Mouse (Mus musculus) urinary bladder, postnatal 14 days (tissue): ENCODE measurements around the gene Uchl4.
"Not testable (repeated sequence)": the region's sequence is repeated elsewhere in the genome, so short reads cannot be mapped to it uniquely, and the experiment has no call there.

Experiments used
- DNase-seq: peaks from one replicate; pipeline ENCODE4 v3.0.0; 2021; ENCODE audit warnings: low spot score

The Uchl4 gene

GRCm38 (mm10) chr9:64231171-64231570 lies 3.8 kb upstream of the Uchl4 start:
- no peak for DNase-seq

GRCm38 (mm10) chr9:64231674-64232073 lies 3.3 kb upstream of the Uchl4 start:
- no peak for DNase-seq

- peak; percentile 28 for DNase-seq
Observed at GRCm38 (mm10) chr9:64232257-64232957, 2.6 kb upstream of the Uchl4 start.

GRCm38 (mm10) chr9:64233656-64234055 lies 1.3 kb upstream of the Uchl4 start:
- no peak for DNase-seq

- DNase-seq, result no peak
Observed at GRCm38 (mm10) chr9:64236056-64236455, 1.1 kb downstream of the Uchl4 start.

GRCm38 (mm10) chr9:64240116-64240515 lies 5.1 kb downstream of the Uchl4 start:
- no peak for DNase-seq

- no peak for DNase-seq
Observed at GRCm38 (mm10) chr9:64240681-64241080, 5.7 kb downstream of the Uchl4 start.

GRCm38 (mm10) chr9:64242381-64242831 lies 7.4 kb downstream of the Uchl4 start:
- no peak for DNase-seq

GRCm38 (mm10) chr9:64249371-64249770 lies 14.4 kb downstream of the Uchl4 start:
- no peak for DNase-seq

- DNase-seq, result no peak
Observed at GRCm38 (mm10) chr9:64250111-64250730, 15.2 kb downstream of the Uchl4 start.

GRCm38 (mm10) chr9:64252591-64253020 lies 17.6 kb downstream of the Uchl4 start:
- DNase-seq, result peak; percentile 20

- peak; percentile 100 for DNase-seq
Observed at GRCm38 (mm10) chr9:64253021-64253904, 18.3 kb downstream of the Uchl4 start, which contains the start of gene Map2k1. Gene Map2k1 (minus strand): TSS chr9:64253631.

- no peak for DNase-seq
Observed at GRCm38 (mm10) chr9:64255422-64255821, 20.4 kb downstream of the Uchl4 start.

- no peak for DNase-seq
Observed at GRCm38 (mm10) chr9:64256204-64256603, 21.2 kb downstream of the Uchl4 start.

GRCm38 (mm10) chr9:64259906-64260305 lies 24.9 kb downstream of the Uchl4 start:
- DNase-seq, result no peak

- no peak for DNase-seq
Observed at GRCm38 (mm10) chr9:64261023-64261422, 26.0 kb downstream of the Uchl4 start.

- no peak for DNase-seq
Observed at GRCm38 (mm10) chr9:64264813-64265212, 29.8 kb downstream of the Uchl4 start.

GRCm38 (mm10) chr9:64267231-64267630 lies 32.2 kb downstream of the Uchl4 start:
- DNase-seq, result no peak

GRCm38 (mm10) chr9:64268196-64268595 lies 33.2 kb downstream of the Uchl4 start:
- DNase-seq, result no peak

GRCm38 (mm10) chr9:64268836-64269235 lies 33.8 kb downstream of the Uchl4 start:
- DNase-seq, result not testable (repeated sequence)

- DNase-seq, result no peak
Observed at GRCm38 (mm10) chr9:64271249-64271648, 36.2 kb downstream of the Uchl4 start.

GRCm38 (mm10) chr9:64272611-64273010 lies 37.6 kb downstream of the Uchl4 start:
- peak; percentile 33 for DNase-seq
